19 mouse cellular contexts compared by ENCODE assay signal in the genomic region with DNA sequence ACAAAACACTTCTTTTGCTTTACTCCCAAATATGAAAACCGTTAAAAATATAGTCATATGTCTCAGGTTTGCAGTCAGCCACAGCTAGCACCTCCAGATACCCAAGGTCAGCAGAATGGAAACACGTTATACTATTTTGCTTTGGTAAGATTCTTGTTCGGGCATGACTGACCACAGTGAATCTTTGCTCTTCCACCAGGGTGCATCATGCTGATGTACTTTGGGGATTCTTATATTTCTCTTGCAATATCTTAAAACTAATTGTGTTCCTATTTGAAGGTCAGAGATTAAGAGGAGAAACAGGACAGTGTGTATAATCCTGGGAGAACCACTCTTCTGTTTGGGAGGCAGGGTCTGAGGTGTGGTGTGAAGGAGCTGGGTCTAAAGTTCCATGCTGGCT.
"Had no signal": no experiment of that assay in that cellular context is flagged by ENCODE, and none has a peak within 500 bp of the region (broad histone marks: within the 10 kb centered on the region; RNA-seq: fewer than 3 reads in every experiment).

No protein-coding gene starts in this region.

- H3K27ac ChIP-seq: liver, embryonic 15.5 days; lung, embryonic 15.5 days; macrophage; midbrain, embryonic 13.5 days; midbrain, embryonic 15.5 days; neural tube, embryonic 12.5 days; stomach, embryonic 15.5 days; stomach, postnatal 0 days had no signal

- H3K27me3 ChIP-seq: liver, embryonic 15.5 days; lung, embryonic 15.5 days; megakaryocyte, embryonic 14.5 days; midbrain, embryonic 13.5 days; midbrain, embryonic 15.5 days; neural tube, embryonic 12.5 days; stomach, embryonic 15.5 days had no signal

- H3K36me3 ChIP-seq: liver, embryonic 15.5 days; lung, embryonic 15.5 days; midbrain, embryonic 13.5 days; midbrain, embryonic 15.5 days; neural tube, embryonic 12.5 days; stomach, embryonic 15.5 days had no signal

- H3K9me3 ChIP-seq: liver, embryonic 15.5 days; lung, embryonic 15.5 days; megakaryocyte, embryonic 14.5 days; midbrain, embryonic 13.5 days; midbrain, embryonic 15.5 days; neural tube, embryonic 12.5 days; stomach, embryonic 15.5 days had no signal

- H3K4me1 ChIP-seq: liver, embryonic 15.5 days; lung, embryonic 15.5 days; megakaryocyte, embryonic 14.5 days; midbrain, embryonic 13.5 days; neural tube, embryonic 12.5 days; stomach, embryonic 15.5 days had no signal

- DNase-seq: liver, postnatal 0 days; lung, adult 2 months; lung, postnatal 14 days; lung, postnatal 36 days; right cerebral cortex, postnatal 14 days; thymus, adult 2 months; thymus, postnatal 25 days; thymus, postnatal 4 days had no signal

- H3K4me2 ChIP-seq: liver, embryonic 15.5 days; lung, embryonic 15.5 days; midbrain, embryonic 11.5 days; midbrain, embryonic 13.5 days; midbrain, embryonic 15.5 days; neural tube, embryonic 12.5 days; stomach, embryonic 15.5 days had no signal

- H3K4me3 ChIP-seq: liver, embryonic 15.5 days; lung, embryonic 15.5 days; megakaryocyte, embryonic 14.5 days; midbrain, embryonic 13.5 days; midbrain, embryonic 15.5 days; neural tube, embryonic 12.5 days; stomach, embryonic 15.5 days had no signal

- H3K9ac ChIP-seq: liver, embryonic 15.5 days; liver, postnatal 0 days; lung, embryonic 15.5 days; midbrain, embryonic 13.5 days; midbrain, embryonic 15.5 days; neural tube, embryonic 12.5 days; stomach, embryonic 15.5 days had no signal

- ATAC-seq: liver, postnatal 0 days; lung, postnatal 0 days; midbrain, embryonic 13.5 days; midbrain, embryonic 15.5 days had no signal
